Mouse (Mus musculus): Measurements from ENCODE around the gene Gjc2. TPM values are rescaled to one million over a fixed set of nuclear protein-coding genes. Genes with fewer than 3 reads are reported as not detected.
A peak's percentile ranks its signal among the peaks of the same experiment; 100 is the strongest.

Gjc2 gene
- polyA plus RNA-seq, 1 experiment from 2014 or later: 0.55 TPM

GRCm38 (mm10) chr11:59159099-59159498 lies 23.9 kb downstream of the Gjc2 start:
- H3K4me1 ChIP-seq (replicated peaks; ENCODE audit: control insufficient read depth, insufficient read depth, low read length): peaks cover 9% of the 10 kb centered on the region
- H3K36me3 ChIP-seq (ENCODE audit: control insufficient read depth, insufficient read depth, low read length): peaks cover 13% of the 10 kb centered on the region
- no peaks in the 10 kb centered on the region for H3K27me3 ChIP-seq (replicated peaks; ENCODE audit: control insufficient read depth, insufficient read depth, low read length)
- ATAC-seq (replicated peaks; ENCODE audit: low FRiP score, low TSS enrichment, low read depth) (no peak), DNase-seq (ENCODE audit: low spot score) (no peak)
- no peak overlapping the region for H3K9ac ChIP-seq (ENCODE audit: low read length)
- no peaks in the 10 kb centered on the region for H3K9me3 ChIP-seq (ENCODE audit: control insufficient read depth, low read length)
- WGBS: 93% methylated on average over 13 of the region's 13 CpGs
- H3K4me3 ChIP-seq (ENCODE audit: low read depth, low read length): no peak overlapping the region
- H3K27ac ChIP-seq (ENCODE audit: low read depth): no peak overlapping the region
- no peak overlapping the region for H3K4me2 ChIP-seq (ENCODE audit: low read length)

GRCm38 (mm10) chr11:59155900-59156299 lies 27.1 kb downstream of the Gjc2 start:
- 85% methylated on average over 5 of the region's 5 CpGs for WGBS

GRCm38 (mm10) chr11:59154220-59154619 lies 28.8 kb downstream of the Gjc2 start:
- 86% methylated on average over 7 of the region's 7 CpGs for WGBS
- Histone ChIP-seq H3K27ac (ENCODE audit: low read depth) (no peak overlapping the region), H3K4me2 (ENCODE audit: low read length) (no peak overlapping the region), H3K9me3 (ENCODE audit: control insufficient read depth, low read length) (no peaks in the 10 kb centered on the region), H3K27me3 (replicated peaks; ENCODE audit: control insufficient read depth, insufficient read depth, low read length) (no peaks in the 10 kb centered on the region), H3K4me3 (ENCODE audit: low read depth, low read length) (no peak overlapping the region), H3K9ac (ENCODE audit: low read length) (no peak overlapping the region), H3K36me3 (ENCODE audit: control insufficient read depth, insufficient read depth, low read length) (peaks cover 13% of the 10 kb centered on the region), H3K4me1 (replicated peaks; ENCODE audit: control insufficient read depth, insufficient read depth, low read length) (no peaks in the 10 kb centered on the region)
- DNase-seq (ENCODE audit: low spot score): no peak
- no peak for ATAC-seq (replicated peaks; ENCODE audit: low FRiP score, low TSS enrichment, low read depth)

More at GRCm38 (mm10) chr11:59155900-59156299, 27.1 kb downstream of the Gjc2 start:
- Histone ChIP-seq H3K27me3 (replicated peaks; ENCODE audit: control insufficient read depth, insufficient read depth, low read length) (no peaks in the 10 kb centered on the region), H3K36me3 (ENCODE audit: control insufficient read depth, insufficient read depth, low read length) (peaks cover 13% of the 10 kb centered on the region), H3K4me3 (ENCODE audit: low read depth, low read length) (no peak overlapping the region), H3K9ac (ENCODE audit: low read length) (no peak overlapping the region), H3K4me2 (ENCODE audit: low read length) (no peak overlapping the region), H3K27ac (ENCODE audit: low read depth) (no peak overlapping the region), H3K9me3 (ENCODE audit: control insufficient read depth, low read length) (no peaks in the 10 kb centered on the region), H3K4me1 (replicated peaks; ENCODE audit: control insufficient read depth, insufficient read depth, low read length) (no peaks in the 10 kb centered on the region)
- DNase-seq (ENCODE audit: low spot score) (no peak), ATAC-seq (replicated peaks; ENCODE audit: low FRiP score, low TSS enrichment, low read depth) (no peak)

- H3K9me3 ChIP-seq (ENCODE audit: control insufficient read depth, low read length): no peaks in the 10 kb centered on the region
- H3K4me1 ChIP-seq (replicated peaks; ENCODE audit: control insufficient read depth, insufficient read depth, low read length): no peaks in the 10 kb centered on the region
- WGBS: 32% methylated on average over 3 of the region's 3 CpGs
- no peak overlapping the region for H3K4me3 ChIP-seq (ENCODE audit: low read depth, low read length)
- ATAC-seq (replicated peaks; ENCODE audit: low FRiP score, low TSS enrichment, low read depth) (no peak), DNase-seq (ENCODE audit: low spot score) (no peak)
- no peak overlapping the region for H3K27ac ChIP-seq (ENCODE audit: low read depth)
- no peak overlapping the region for H3K4me2 ChIP-seq (ENCODE audit: low read length)
- H3K36me3 ChIP-seq (ENCODE audit: control insufficient read depth, insufficient read depth, low read length): no peaks in the 10 kb centered on the region
- H3K9ac ChIP-seq (ENCODE audit: low read length): no peak overlapping the region
- no peaks in the 10 kb centered on the region for H3K27me3 ChIP-seq (replicated peaks; ENCODE audit: control insufficient read depth, insufficient read depth, low read length)
Measured at GRCm38 (mm10) chr11:59151729-59152128, 31.3 kb downstream of the Gjc2 start.

- ATAC-seq (replicated peaks; ENCODE audit: low FRiP score, low TSS enrichment, low read depth): no peak
- Histone ChIP-seq H3K27ac (ENCODE audit: low read depth) (no peak overlapping the region), H3K9ac (ENCODE audit: low read length) (no peak overlapping the region), H3K9me3 (ENCODE audit: control insufficient read depth, low read length) (no peaks in the 10 kb centered on the region), H3K36me3 (ENCODE audit: control insufficient read depth, insufficient read depth, low read length) (no peaks in the 10 kb centered on the region), H3K27me3 (replicated peaks; ENCODE audit: control insufficient read depth, insufficient read depth, low read length) (no peaks in the 10 kb centered on the region), H3K4me3 (ENCODE audit: low read depth, low read length) (no peak overlapping the region), H3K4me2 (ENCODE audit: low read length) (no peak overlapping the region), H3K4me1 (replicated peaks; ENCODE audit: control insufficient read depth, insufficient read depth, low read length) (no peaks in the 10 kb centered on the region)
- no peak for DNase-seq (ENCODE audit: low spot score)
- 48% methylated on average over 3 of the region's 3 CpGs for WGBS
Measured at GRCm38 (mm10) chr11:59149302-59149701, 33.7 kb downstream of the Gjc2 start.

GRCm38 (mm10) chr11:59142962-59143361 lies 40.1 kb downstream of the Gjc2 start:
- Histone ChIP-seq H3K4me1 (replicated peaks; ENCODE audit: control insufficient read depth, insufficient read depth, low read length) (no peaks in the 10 kb centered on the region), H3K4me2 (ENCODE audit: low read length) (no peak overlapping the region), H3K27ac (ENCODE audit: low read depth) (no peak overlapping the region), H3K4me3 (ENCODE audit: low read depth, low read length) (no peak overlapping the region), H3K36me3 (ENCODE audit: control insufficient read depth, insufficient read depth, low read length) (no peaks in the 10 kb centered on the region), H3K27me3 (replicated peaks; ENCODE audit: control insufficient read depth, insufficient read depth, low read length) (no peaks in the 10 kb centered on the region; the same call in 1 of the 2 replicates), H3K9ac (ENCODE audit: low read length) (no peak overlapping the region), H3K9me3 (ENCODE audit: control insufficient read depth, low read length) (no peaks in the 10 kb centered on the region)
- WGBS: 74% methylated on average over 5 of the region's 5 CpGs
- DNase-seq (ENCODE audit: low spot score): no peak
- ATAC-seq (replicated peaks; ENCODE audit: low FRiP score, low TSS enrichment, low read depth): no peak

- Histone ChIP-seq H3K27ac (ENCODE audit: low read depth) (no peak overlapping the region), H3K9me3 (ENCODE audit: control insufficient read depth, low read length) (no peaks in the 10 kb centered on the region), H3K9ac (ENCODE audit: low read length) (no peak overlapping the region), H3K36me3 (ENCODE audit: control insufficient read depth, insufficient read depth, low read length) (no peaks in the 10 kb centered on the region), H3K4me1 (replicated peaks; ENCODE audit: control insufficient read depth, insufficient read depth, low read length) (no peaks in the 10 kb centered on the region), H3K4me2 (ENCODE audit: low read length) (peak overlapping the region; percentile 40), H3K4me3 (ENCODE audit: low read depth, low read length) (no peak overlapping the region), H3K27me3 (replicated peaks; ENCODE audit: control insufficient read depth, insufficient read depth, low read length) (peaks cover 10% of the 10 kb centered on the region)
- peak; percentile 64 for DNase-seq (ENCODE audit: low spot score)
- ATAC-seq (replicated peaks; ENCODE audit: low FRiP score, low TSS enrichment, low read depth): no peak
- 6% methylated on average over 14 of the region's 14 CpGs for WGBS
Measured at GRCm38 (mm10) chr11:59141772-59142370, 41.1 kb downstream of the Gjc2 start.

GRCm38 (mm10) chr11:59138537-59139486 lies 44.2 kb downstream of the Gjc2 start:
- H3K36me3 ChIP-seq (ENCODE audit: control insufficient read depth, insufficient read depth, low read length): no peaks in the 10 kb centered on the region
- H3K4me3 ChIP-seq (ENCODE audit: low read depth, low read length): no peak overlapping the region
- H3K27ac ChIP-seq (ENCODE audit: low read depth): no peak overlapping the region
- no peak overlapping the region for H3K4me2 ChIP-seq (ENCODE audit: low read length)
- WGBS: 64% methylated on average over 19 of the region's 19 CpGs
- H3K9me3 ChIP-seq (ENCODE audit: control insufficient read depth, low read length): no peaks in the 10 kb centered on the region
- DNase-seq (ENCODE audit: low spot score): no peak
- H3K9ac ChIP-seq (ENCODE audit: low read length): no peak overlapping the region
- no peaks in the 10 kb centered on the region; the same call in 1 of the 2 replicates for H3K4me1 ChIP-seq (replicated peaks; ENCODE audit: control insufficient read depth, insufficient read depth, low read length)
- no peak for ATAC-seq (replicated peaks; ENCODE audit: low FRiP score, low TSS enrichment, low read depth)
- H3K27me3 ChIP-seq (replicated peaks; ENCODE audit: control insufficient read depth, insufficient read depth, low read length): peaks cover 40% of the 10 kb centered on the region

Data from intestine, embryonic 14.5 days (tissue).